Mouse (Mus musculus): ENCODE results near the gene Uap1l1.
A peak's percentile ranks its signal among the peaks of the same experiment; 100 is the strongest.
"Not testable (repeated sequence)": the region's sequence is repeated elsewhere in the genome, so short reads cannot be mapped to it uniquely, and the experiment has no call there.

The Uap1l1 gene

DNA sequence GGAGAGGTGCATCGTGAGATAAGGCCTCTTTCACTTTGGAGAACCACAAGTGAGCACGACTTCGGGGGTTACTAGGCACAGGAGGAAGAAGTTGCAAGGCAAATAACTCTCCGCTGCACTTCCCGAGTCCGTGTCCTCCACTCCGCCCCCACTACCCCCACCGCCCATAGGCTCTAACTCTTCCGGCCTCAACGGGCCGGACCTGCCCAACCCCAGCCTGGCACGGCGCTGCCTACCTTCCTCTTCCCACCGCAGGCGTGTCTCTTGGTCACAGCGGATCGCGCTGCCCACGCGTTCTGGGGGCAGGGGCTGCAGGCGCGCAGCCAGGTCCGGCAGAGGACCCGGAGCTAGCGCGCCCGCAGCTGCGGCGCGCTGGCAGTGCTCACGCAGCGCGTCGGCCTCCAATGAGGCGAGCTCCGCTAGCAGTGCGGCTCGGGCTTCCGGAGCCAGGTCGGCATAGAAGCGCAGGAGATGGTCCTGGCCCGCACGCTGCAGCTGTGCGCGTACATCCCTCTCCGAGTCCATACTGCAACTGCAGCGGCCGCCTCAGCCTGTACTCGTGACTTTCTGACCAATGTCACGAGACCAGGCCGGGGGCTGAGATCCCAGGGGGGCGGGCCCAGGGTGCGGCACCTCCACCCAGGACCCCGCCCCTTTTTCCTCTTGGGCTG, at the start of gene Uap1l1:
Gene Uap1l1 (minus strand): TSS at position 592 of the 671 bp plus-strand sequence.
- DNase-seq (ENCODE audit: low spot score), result peak; percentile 82

DNA sequence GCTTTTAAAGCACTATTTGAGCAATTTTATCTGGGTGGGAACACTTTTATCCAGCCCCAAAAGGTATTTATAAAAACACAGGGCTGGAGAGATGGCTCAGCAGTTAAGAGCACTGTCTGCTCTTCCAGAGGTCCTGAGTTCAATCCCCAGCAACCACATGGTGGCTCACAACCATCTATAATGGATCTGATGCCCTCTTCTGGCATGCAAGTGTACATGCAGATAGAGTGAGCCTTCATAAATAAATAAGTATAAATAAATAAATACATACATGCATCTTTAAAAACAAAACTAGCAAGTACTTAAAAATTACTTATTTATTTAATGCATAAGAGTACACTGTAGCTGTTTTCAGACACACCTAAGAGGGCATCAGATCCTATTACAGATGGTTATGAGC, 48.0 kb upstream of the Uap1l1 start:
- DNase-seq (ENCODE audit: low spot score), result not testable (repeated sequence)

DNA sequence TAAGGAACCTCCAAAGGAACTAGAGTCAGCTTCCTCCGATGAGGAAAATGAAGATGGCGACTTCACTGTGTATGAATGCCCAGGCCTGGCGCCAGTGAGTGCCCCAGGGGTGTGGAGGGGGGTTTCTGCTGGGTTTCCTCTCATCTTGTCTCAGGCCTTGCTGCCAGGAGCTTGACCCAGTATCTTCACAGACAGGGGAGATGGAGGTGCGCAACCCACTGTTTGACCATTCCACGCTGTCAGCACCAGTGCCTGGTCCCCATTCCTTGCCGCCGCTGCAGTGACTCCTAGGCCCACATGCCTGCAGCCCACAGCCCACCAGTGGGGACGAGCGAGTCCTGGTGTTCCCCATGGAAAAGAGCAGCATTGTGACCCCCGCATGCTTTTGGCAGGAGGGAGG, 43.4 kb upstream of the Uap1l1 start:
- no peak for DNase-seq (ENCODE audit: low spot score)

DNA sequence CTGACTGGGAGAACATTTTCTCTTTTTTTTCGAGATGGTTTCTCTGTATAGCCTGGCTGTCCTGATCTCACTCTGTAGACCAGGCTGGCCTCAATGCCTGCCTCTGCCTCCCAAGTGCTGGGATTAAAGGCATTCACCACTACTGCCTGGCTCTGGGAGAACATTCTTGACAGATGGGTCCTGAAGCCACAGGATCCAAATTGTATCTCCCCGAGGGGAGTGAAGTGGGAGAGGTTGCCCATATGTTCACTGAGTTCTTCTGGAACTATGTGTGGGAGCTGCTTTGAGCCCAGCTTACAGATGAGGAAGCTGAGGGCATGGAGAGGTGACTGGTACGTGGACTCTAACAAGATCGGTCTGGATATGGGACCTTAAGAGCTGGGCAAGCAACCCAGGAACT, 38.5 kb upstream of the Uap1l1 start:
- DNase-seq (ENCODE audit: low spot score), result no peak

DNA sequence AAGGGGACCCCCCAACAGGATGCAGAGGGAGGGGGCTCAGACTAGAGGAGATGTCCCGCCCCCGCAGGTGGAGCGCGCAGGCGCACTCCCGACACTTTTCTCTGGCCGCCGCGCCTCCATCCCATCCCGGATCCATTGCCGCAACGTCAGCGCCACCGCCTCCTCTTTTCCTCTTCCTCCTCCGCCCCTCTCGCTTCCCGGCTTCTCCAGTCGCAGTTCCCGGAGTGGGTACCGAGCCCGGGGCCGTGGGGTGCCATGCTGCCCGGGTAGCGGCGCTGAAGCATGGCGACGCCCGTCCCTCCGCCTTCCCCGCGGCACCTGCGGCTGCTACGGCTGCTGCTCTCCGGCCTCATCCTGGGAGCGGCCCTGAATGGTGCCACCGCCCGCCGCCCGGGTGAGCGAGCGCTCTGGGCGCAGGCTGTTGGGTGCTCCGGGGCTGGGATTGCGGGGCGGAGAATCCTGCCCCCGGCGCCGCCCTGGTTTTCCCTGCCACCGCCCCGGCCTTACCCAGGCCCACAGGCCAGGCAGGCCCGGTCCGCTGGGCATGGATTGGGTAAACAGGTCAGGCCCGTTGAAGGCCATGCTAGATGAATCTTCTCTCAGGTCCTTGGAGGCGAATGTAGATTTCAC, 37.6 kb upstream of the Uap1l1 start:
- peak; percentile 77 for DNase-seq (ENCODE audit: low spot score)

DNA sequence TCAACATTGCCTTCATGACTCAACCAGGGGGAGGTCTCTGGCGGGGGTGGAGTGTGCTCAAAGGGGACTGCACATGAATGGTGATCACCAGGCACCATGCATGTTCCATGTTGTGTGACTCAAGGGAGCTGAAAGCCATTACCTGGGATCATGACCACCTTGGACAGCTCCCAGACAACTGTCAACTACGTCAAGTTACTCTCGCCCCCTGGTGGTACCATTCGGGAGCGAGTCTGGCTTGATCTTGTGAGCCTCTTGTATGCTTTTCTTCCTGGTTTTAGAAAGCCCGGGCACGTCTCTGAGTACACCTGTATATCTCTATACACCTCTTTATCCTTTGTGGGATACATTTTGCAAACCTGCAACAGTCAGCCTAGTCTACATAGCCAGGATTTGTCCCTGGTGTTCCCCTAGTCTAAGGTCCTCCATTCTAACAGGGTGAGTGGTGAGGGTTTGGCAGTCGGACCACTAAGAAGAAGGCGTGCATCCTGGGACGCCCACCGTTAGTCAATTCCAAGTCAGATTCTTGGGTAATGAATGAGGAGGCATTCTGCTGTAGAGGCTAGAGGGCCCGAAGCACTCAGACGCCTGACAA, 37.0 kb upstream of the Uap1l1 start:
- DNase-seq (ENCODE audit: low spot score), result peak; percentile 87

DNA sequence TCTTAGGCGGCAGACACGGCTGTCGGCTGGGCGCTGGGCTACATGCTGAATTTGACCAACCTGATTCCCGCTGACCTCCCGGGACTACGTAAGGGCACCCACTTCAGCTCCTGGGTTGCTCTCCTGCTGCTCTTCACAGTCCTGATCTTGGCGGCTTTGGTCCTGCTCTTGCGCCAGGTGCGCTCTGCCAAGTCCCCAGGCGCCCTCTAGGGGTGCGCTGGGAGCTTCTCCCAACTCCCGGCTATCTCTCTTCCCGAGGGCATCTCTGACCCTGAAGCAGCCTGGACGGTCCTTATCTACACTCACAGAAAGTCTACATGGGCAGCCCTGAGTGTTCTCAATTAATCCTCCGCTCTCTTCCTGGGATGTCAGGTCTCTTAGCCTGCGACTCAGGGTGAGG, 35.3 kb upstream of the Uap1l1 start:
- DNase-seq (ENCODE audit: low spot score), result peak; percentile 70

DNA sequence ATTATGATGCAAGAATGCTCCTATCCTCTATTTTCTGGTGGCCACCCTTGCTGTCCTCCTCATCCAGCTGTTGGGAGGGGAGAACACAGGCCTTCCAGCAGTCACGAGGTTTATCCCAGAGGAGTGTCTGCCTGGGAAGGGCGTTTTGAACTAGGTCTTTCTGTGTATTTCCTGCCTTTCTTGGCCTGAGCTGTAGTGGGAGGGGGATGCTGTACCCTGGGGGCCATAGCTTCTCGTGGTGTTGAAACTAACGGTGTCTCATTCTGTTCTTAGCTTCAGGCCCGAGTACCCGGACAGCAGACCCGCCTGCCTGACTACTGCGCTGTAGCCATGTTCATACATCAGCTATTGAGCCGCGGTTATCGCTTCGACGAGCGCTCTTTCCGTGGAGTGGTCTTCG, 34.8 kb upstream of the Uap1l1 start:
- DNase-seq (ENCODE audit: low spot score), result no peak

DNA sequence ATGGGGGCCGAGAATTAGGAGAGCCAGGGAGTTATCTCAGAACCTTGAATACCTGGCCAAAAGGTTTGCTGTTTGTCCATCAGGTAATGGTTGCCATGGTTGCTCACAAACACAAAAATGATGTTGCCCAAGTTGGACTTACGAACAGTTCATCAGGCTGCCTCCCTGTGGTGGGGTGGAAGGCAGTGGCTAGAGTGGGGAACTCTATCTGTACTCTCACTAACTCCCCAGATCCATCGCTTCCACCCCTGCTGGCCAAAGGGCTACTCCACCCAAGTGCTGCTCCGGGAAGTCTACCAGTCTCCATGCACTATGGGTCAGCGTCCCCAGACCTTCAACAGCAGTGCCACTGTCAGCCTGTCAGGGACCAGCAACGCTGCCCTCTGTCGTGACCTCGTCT, 33.6 kb upstream of the Uap1l1 start, which contains the start of gene Npdc1:
Gene Npdc1 (plus strand): TSS at position 301 of the 400 bp plus-strand sequence.
- no peak for DNase-seq (ENCODE audit: low spot score)

DNA sequence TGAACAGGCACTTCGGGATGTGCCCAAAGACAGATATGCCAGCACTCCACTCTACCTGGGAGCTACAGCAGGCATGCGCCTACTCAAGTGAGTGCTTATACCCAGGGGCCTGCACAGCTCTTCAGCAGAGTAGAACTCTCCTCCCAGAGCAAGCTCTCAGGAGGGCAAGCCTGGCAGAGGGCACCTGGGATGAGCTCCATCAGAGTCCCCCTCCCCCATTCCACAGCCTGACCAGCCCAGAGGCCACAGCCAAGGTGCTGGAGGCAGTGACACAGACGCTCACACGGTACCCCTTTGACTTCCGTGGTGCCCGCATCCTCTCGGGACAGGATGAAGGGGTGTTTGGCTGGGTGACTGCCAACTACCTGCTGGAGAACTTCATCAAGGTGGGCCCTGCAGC, 32.6 kb upstream of the Uap1l1 start:
- DNase-seq (ENCODE audit: low spot score), result no peak

DNA sequence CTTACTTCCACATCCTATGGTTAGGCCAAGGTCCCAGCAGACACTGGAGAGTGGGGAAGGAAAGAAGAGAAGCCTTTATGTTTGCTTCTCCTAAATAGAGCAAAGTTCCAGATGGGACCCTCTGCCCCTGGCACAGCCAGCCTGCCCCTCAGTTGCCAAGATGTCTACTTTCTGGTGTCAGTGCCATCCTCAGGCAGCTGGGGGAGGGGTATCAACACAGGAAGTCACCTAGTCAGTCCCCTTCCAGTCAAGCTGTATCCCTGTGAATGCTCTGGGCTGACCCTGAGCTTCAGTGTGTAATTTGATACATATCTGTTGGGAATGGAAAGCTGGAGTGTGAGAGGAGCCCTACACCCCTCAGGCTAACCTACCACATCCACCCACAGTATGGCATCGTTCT, 31.5 kb upstream of the Uap1l1 start:
- DNase-seq (ENCODE audit: low spot score), result no peak

DNA sequence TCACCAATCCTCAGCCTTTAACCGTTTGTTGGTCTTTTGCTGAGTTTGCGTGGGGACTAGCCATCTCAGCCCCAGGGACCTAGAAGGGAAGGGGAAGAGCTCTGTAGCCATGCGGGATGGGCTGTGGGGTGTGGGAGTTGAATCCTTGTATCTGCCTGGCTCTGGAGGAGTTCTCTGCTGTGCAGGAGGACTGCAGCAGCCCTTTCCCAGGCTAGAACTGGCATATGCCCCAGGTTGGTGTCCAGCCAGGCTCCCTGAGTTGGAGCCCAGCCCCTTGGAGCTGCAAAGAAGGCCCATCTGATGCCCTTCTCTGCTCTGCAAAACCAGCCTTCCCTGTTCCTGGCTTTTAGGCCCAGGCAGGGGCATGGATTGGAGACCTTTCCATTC, 31.1 kb upstream of the Uap1l1 start:
- DNase-seq (ENCODE audit: low spot score), result no peak

DNA sequence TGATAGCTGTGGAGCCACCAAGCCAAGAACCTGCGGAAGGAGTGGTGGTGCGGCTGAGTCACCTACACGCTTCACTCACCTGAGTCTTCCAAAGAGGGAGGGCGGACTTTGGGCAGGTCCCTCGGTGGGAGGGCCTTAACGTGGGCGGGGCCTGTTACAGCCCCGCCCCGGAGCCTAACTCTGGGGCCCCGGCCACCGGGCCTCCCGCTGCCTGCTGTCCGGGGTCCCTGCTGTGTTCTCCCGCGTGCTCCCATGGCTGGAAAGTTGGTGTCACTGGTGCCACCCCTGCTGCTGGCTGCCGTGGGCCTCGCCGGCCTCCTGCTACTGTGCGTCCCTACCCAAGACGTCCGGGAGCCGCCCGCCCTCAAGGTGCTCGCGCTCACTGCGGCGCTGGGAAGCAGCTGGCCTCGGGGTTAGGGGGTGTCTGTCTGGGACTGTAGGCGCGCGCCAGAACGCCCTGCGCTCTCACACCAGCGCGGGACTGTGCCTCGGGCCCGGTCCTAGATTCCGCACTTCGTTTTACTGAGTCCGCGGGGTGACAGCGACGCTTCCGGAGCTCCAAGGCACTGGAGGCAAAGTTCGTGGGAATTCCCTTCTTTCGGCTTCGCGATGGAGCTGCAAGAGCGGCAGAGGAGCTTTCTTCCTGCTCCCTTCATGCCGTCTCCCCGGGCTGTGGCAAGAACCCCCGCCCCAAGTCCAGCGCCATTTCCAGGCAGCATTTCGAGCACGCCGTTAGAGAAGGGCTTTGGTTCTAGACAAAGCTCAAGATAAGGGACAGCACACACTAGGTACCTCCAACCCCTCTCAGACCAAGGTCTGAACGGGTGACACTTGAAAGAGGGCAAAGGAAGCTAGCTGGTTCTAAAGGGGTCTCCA, 30.5 kb upstream of the Uap1l1 start, which contains the start of gene Entpd2:
Gene Entpd2 (plus strand): TSS at position 154 of the 876 bp plus-strand sequence.
- DNase-seq (ENCODE audit: low spot score), result peak; percentile 30

DNA sequence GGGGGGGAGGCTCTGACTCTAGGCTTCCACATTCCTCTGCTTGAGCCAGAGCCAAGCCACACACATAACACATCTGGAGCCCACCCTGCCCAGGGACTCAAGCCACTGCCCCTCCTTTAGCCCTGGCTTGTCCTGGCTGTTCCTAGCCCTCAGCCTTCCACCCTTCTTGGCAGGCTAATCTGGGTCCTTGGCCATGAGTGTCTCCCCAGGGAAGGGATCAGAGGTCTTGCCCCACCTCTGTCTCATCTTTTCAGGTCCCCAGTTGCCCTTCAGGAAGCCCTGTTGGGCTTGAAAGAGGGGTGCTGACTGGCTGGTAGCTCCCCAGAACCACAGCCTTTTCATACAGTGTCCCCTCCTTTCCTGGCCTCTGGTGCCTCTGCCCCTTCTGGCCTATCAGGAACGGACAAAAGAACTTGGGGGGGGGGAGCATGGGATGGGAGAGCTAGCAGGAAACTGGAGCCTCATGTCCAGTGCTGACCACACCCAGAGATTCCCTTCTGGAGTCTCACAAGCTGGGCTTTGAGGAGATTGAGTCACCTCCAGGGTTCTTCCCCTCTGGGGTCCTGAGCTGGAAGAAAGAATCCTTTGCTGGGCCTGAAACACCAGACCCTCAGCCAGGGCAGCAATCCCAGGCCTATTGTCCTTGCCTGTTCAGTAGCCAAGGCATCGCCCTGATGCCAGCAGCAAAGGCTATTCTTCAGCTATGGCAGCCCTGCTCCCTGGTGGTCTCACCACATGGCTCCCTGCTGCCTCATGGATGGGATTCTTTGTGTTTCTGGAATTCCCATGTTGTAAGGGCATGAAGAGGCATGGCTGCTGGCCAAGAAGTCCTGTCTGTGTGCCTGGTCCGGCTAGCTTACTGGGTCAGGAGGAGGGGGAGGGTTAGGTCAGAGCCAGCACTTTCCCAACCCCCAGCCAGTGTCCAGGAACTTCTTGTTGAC, 29.1 kb upstream of the Uap1l1 start:
- DNase-seq (ENCODE audit: low spot score), result peak; percentile 49

DNA sequence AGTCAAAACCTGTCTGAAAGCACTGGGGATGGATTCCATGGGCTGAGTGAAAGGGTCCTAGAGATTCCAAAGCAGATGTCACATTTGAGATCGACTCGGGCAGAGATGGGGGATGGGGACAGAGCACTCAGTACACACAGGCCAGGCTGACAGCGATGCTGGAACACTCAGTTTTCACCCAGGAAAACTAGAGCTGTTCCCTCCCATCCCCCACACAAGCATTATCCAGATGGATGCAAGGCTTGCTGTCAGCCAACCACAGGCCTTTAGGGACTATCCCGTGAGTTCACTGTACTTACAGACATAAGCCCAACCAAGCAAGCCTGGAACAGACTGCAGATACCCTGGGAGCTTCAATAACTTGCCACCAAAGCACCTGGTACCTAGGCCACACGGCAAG, 25.8 kb upstream of the Uap1l1 start:
- DNase-seq (ENCODE audit: low spot score), result peak; percentile 45

DNA sequence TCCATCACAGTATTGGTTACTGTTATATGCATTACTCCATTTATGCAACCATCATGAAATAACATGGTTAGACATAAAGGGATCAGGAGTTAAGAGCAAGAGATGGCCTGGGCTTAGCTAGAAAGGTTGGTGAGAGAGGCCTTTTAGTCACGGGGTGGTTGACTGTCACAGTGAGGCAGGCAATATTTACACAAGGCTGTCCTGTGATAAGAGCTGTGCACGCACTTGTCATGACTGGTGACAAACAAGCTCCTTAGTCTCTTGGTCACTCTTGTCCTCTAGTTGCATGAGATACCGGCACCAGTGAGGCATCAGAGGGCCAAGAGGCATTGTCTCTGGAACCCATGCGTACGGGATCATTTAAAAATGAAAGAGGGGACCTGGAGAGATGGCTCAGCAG, 19.0 kb upstream of the Uap1l1 start:
- DNase-seq (ENCODE audit: low spot score), result no peak

DNA sequence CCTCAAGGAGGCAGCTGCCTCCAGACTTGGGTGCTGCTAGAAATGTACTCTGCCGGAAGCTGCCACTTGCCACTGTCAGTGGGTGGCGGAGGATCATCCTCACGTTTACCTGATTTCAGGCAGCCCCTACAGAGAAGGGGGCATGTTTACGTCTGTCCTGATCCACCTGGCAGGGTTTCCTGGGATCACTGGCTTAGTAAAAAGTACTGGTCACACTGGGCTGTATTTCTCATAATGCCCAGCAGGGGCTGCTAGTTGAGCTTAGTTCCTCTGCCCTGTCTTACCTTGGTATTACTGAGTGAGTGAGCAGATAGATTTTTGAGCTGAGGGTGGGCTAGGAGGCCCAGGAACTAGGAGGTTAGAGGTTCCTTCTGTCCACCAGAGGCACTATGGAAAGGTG, 11.1 kb upstream of the Uap1l1 start:
- peak; percentile 70 for DNase-seq (ENCODE audit: low spot score)

DNA sequence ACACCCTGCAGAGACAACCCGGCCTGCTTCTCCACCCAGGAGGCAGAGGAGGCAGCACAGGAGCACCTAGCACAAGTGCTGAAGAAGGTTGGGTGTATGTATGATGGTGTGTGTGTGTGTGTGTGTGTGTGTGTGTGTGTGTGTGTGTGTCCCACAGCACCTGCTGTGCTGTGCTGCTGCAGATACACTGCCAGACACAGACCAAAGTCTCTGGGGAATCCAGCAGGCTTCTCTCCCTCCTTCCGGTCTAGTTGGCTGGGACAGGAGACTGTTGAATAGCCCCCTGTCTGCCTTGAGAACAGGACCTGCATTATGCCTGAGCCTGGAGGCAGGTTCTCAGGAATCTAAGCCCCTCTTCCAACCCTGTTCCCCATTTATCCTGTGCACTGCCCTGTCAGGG, 7.9 kb upstream of the Uap1l1 start:
- DNase-seq (ENCODE audit: low spot score), result peak; percentile 68

DNA sequence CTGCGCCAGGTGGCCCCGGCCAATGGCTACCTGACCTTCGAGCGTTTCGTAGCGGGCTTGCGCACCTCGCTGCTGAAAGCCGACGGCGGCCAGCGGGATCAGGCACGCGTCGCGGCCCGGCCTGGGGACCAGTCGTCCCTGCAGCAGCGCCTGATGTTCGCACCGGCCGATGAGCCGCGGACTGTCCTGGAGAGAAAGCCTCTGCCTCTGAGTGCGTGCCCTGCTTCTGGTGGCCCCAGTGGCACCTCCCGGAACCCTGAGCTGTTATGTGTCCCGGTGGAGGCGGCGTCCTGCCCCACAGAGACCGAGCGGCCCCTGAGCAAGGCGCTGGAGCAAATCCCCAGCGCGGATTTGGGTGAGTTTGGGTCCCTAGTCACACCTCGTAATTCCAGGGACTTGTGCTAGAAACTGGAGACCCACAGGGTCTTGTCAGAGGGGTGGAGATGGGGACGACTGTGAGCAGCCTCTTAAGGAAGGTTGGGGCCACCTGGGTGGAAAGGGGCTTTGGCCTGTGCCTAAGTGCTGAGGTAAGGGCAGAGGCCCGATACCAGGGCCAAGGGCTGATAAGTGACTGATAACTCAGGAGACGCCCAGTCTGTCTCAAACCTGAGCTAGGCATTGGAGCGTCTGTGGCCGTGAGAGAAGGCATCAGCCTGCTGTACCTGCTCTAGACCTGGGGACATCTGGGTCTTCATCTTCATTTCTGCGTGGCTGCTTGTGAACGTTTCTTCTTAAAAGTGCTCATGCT, 7.3 kb upstream of the Uap1l1 start:
- DNase-seq (ENCODE audit: low spot score), result no peak

All from MN1 (cell line).